Mouse (Mus musculus) liver, postnatal 0 days (tissue): Measurements from ENCODE around the gene Haus2.

Experiments
- CTCF ChIP-seq: sonication (generic); IDR thresholded peaks from 2 replicates; pipeline ENCODE4 v1.5.1; 2016; ENCODE audit warnings: antibody characterized with exemption, low read depth
- EP300 ChIP-seq: IDR thresholded peaks from 2 replicates; pipeline ENCODE4 v1.6.1; 2016; ENCODE audit warnings: antibody characterized with exemption, low read depth, mild to moderate bottlenecking

DNA sequence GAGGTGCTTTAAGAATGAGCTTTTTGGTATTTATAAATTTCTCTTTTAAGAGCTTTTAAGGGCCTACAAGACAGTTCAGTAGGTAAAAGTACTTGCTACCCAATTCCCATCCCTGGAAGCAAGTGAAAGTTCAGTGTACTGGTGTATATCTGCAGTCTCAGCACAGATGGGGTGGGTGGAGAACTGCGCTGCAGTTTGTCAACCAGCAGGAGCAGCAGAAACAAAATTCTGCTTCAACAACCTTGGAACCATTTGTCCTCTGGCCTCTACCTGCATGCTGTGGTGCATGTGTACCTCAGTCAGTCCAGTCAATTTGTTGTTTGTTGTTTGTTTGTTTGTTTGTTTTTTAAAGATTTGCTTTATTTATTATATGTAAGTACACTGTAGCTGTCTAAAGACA, 17.0 kb upstream of the Haus2 start:
- 0 out of 2 replicates have a peak, but pooled peaks have one; percentile 7 for TF ChIP-seq CTCF
- TF ChIP-seq EP300, result no peak
